Mouse (Mus musculus): ENCODE data around the gene Fkbpl.

DNA sequence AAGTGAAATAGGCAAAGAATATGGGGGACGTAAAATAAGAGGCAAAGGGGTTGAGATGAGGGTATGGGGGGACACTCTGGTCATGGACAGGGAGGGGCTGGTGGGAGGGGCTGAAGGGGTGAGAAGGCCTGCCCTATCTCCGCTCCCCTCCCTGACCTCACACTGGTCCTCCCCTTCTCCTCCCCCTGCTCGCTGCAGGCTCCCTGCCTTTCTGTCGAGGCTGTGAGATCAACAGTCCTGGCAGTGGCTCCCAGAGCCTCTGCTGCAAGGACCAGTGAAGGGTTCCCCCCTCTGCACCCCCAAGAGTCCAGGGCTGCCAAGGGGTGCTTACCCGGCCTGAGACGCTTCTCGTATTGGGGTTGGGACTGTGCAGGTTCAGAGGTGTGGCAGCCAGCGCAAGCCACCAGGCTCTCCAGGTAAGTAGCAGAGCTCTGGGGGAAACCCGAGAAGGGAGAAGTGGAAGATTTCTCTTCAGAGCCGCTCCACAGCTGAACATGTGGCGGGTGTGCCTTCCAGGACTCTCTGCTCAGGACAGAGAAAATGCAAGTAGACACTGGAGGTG, 15.8 kb downstream of the Fkbpl start:
- TF ChIP-seq MAX (IDR thresholded peaks at IDR 0.05), result no peak
- no peak for TF ChIP-seq MYOD1 (IDR thresholded peaks at IDR 0.05; ENCODE audit: control insufficient read depth, insufficient read length, low read depth)
- TF ChIP-seq CTCF (IDR thresholded peaks at IDR 0.05; ENCODE audit: control insufficient read depth, insufficient read depth, insufficient read length), result no peak
- TF ChIP-seq FOSL1 (IDR thresholded peaks at IDR 0.05; ENCODE audit: insufficient read depth, low read length, poor library complexity, severe bottlenecking), result no peak
- no peak for TF ChIP-seq MYOG (IDR thresholded peaks at IDR 0.05; ENCODE audit: control insufficient read depth, extremely low read depth, insufficient read length)

All from C2C12 (cell line).